Mouse (Mus musculus) spleen, adult 18-20 months (tissue): ENCODE results near the gene Rsph14.

ENCODE experiments used
- DNase-seq, 2 experiments: peaks; one replicate each; pipeline ENCODE4 v3.0.0; 2022; ENCODE audit warnings: mixed read lengths in 2 of 2

Gene Rsph14

DNA sequence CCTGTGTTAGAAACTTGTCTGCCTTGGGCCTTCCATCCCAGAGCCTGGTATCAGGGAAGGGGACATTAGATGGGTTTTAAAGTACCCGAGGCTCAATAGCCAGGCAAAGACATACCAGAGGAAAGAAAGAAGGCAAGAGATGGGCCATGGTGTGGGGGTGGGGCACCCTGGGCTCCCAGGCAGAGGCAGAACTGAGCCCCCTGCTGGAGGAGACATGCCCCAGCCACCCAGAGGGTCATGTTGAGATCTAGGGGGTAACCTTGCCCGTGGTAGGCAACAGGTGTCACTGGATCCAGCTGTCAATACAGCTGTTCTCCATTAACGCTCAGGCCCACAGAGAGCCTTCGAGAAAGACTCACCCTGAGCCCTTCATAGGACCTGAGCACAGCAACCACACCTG lies 42.6 kb downstream of the Rsph14 start:
- no peak for DNase-seq

DNA sequence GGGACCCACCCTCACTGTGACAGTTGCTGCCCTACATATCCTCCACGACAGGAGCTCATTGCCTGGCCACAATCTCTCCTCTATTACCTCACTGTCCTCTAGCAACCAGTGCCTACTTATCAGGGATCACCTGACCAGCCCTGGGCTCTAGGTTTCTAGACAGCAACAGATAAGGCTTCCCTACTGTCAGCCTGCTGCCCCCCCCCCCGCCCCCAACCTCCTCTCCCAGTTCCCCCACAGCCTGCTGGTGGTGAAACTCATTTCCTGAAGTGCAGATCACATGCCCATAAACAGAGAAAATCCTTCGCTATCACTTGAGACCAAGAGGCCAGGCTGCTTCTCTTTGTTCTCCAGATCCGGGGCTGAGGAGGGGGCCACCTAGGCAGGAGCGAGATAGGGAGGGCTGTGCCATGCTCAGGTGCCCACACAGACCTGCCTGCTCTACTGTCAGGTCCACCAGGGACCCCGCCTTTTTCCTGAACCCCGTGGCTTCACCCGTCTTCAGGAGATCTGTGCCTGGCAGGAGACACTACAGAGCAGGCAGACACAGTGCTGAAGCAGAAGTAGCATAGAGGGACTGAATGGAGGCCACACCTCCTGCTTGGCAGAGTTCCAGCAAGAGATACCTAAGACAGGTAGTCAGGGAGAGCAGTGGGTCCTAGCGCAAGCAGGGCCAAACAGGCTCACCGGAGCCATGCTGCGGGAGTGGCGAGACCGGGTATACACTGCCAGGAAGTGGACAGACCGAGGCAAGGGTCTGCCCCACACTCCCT lies 44.5 kb downstream of the Rsph14 start:
- DNase-seq = no peak

- DNase-seq = no peak
Measured at GRCm38 (mm10) chr10:74983176-74983575, 49.2 kb downstream of the Rsph14 start.

- no peak for DNase-seq
Measured at GRCm38 (mm10) chr10:74981159-74981558, 51.2 kb downstream of the Rsph14 start.

DNA sequence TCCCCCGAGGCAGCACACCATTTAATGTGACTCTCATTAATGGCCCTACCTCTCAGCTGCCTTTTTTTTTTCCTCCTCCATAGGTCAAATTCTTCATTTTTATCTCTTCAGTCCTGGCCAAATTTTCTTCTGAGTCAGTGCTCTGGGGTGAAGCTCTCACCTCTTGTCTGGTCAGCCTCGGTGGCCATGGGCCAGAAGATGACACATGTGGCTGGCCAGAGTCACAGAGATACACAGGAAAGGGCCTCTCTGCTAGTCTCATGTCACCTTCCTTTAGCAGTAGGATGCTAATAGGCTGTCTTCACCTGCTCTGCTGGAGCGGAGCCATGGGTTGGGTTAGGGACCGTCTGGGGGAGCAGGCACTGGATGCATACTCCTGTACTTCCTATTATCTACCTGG lies 54.3 kb downstream of the Rsph14 start:
- no peak for DNase-seq

GRCm38 (mm10) chr10:74976429-74976828 lies 56.0 kb downstream of the Rsph14 start:
- no peak for DNase-seq

GRCm38 (mm10) chr10:74975626-74976025 lies 56.8 kb downstream of the Rsph14 start:
- no peak for DNase-seq

DNA sequence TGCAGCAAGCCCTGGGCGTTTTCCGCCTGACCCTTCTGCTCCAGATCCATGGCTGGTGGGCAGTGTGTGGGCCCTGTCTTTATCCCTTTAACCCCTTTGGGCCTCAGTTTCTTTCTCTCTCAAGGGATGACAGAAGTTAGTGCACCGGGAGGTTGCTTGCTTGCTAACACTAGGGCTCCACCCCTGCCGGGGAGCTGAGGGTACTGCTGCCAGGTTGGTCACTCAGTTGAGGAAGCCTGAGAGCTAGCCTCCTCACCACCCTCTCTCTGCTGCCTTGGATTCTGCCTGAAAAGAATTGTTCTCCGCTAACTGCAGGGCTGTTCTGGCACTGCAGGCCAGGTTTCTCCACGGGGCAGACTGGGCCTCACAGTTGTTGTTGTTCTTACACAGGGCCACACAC lies 59.4 kb downstream of the Rsph14 start:
- no peak for DNase-seq

DNA sequence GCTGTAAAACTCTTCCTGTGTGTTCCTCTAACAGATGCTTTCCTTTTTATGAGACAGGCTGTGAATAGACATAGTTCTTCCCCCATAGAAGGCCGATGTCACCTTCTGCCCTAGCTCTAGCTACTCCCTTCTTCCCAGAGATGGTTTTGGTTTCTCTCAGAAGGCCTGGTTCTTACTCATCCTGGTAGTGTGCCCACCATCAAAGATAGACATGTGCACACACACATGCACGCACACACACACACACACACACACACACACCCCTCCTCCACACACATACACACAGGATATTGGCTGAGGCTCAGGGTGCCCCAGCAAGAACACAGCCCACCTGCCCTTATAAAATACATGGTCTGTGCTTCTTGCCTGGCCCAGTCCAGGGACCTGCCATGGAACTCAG lies 63.1 kb downstream of the Rsph14 start:
- DNase-seq = no peak

GRCm38 (mm10) chr10:74967651-74968267 lies 64.6 kb downstream of the Rsph14 start:
- no peak for DNase-seq

DNA sequence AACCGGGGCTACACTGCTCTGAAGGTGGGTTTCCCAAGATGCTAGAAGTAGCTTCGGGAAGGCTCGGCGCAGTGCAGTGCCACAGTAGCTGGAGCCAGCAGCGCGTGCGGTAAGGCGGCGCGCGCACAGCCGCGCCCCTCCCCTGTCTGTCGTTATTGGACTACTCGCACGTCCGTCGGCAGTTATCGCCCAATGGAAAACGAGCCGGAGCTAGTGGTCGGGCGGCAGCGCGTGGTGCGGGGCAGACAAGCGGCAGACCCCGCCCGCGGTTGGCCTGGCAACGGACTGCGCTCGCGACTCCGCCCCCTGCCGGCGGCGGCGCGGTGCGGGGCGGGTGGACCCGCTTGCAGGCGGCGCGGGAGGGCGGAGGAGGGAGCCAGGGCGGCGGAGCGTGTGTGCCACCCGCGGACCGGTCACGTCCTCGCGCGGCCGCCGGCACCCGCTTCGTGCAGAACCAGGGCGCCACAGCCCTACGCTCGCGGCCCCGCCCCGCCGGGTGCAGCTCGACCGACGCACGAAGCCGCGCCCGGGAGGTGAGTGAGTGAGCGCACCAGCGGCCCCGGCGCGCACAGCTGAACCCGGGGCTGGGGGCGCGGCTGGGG lies 65.4 kb downstream of the Rsph14 start, which contains the start of gene Gnaz:
Gene Gnaz (plus strand): TSS at position 328 of the 602 bp plus-strand sequence.
- peak; percentile 80 to 84 for DNase-seq

- no peak for DNase-seq
Measured at GRCm38 (mm10) chr10:74964380-74964779, 68.0 kb downstream of the Rsph14 start.

- DNase-seq = no peak
Measured at GRCm38 (mm10) chr10:74952830-74953443, 79.4 kb downstream of the Rsph14 start.

DNA sequence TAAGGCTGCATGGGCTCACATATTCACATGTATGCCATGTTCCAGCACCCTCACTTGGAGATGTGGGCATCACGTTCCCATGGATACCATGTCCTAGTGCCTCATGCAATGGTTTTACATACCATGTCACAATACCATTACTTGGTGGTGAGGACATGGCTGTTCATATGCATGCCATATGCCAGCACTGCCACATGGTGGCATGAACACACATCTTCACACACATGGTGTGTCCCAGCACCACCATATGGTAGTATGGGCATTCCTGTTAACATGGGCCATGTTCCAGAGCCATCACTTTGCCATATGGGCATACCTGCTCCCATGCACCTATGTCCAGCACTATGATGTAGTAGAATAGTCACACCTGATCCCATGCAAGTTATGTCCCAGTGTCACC lies 91.6 kb downstream of the Rsph14 start:
- DNase-seq = no peak

GRCm38 (mm10) chr10:74939300-74939699 lies 93.1 kb downstream of the Rsph14 start:
- no peak for DNase-seq

GRCm38 (mm10) chr10:74938410-74938809 lies 94.0 kb downstream of the Rsph14 start:
- DNase-seq = no peak

GRCm38 (mm10) chr10:74937003-74937790 lies 95.2 kb downstream of the Rsph14 start:
- no peak for DNase-seq

DNA sequence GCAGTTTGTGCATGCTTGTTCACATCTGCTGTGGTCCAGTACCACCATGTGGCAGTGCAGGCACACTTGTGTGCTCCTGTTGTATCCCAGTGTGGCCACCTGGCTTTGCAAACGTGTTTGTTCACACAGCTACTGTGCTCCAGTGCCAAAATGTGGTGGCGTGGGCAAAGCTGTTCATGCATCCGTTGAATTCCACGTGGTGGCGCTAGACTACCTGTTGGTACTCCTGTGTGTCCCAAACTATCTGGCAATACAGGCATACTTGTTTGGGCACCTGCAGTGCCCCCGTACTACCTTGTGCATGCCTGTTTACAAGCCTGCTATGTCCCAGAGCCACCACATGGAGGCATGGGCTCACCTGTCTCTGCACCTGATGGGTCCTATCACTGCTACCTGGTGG lies 97.4 kb downstream of the Rsph14 start:
- no peak for DNase-seq

- no peak for DNase-seq
Measured at GRCm38 (mm10) chr10:74934521-74934920, 97.9 kb downstream of the Rsph14 start.

- no peak for DNase-seq
Measured at GRCm38 (mm10) chr10:74933548-74934190, 98.7 kb downstream of the Rsph14 start.

- DNase-seq = no peak
Measured at GRCm38 (mm10) chr10:74932487-74932886, 99.9 kb downstream of the Rsph14 start.

DNA sequence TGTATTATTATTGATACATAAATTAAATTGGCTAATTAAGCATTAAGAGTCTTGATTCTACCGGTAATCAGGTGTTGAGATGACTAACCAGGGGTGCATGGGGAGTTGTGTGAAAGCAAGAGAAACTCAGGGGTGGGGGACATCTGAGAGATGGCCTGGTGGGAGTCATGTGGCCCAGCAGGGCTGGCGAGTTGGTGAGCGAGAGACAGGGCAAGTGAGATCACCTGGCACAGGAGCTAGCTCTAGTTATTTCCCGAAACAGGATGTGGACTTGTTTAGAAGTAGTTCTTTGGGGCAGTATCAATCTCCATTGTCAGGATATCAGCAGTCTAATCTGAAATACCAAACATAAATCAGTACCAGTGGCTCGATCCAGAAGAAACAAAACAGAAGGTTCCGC lies 100.8 kb downstream of the Rsph14 start:
- DNase-seq = no peak
